Mouse (Mus musculus) gastrocnemius, postnatal 10 days (tissue): ENCODE data around the gene Fgfr2. TPM values are rescaled to one million over a fixed set of nuclear protein-coding genes. Genes with fewer than 3 reads are reported as not detected.
A peak's percentile ranks its signal among the peaks of the same experiment; 100 is the strongest.
"Not testable (repeated sequence)": the region's sequence is repeated elsewhere in the genome, so short reads cannot be mapped to it uniquely, and the experiment has no call there.

Experiments used
- DNase-seq: peaks from one replicate; pipeline ENCODE4 v3.0.0; 2021; ENCODE audit warnings: mixed read lengths
- total RNA-seq, 2 experiments: library from RNA; stranded (reverse); gene quantifications; 2 replicates each; pipeline ENCODE4 v1.2.3; 2021

Fgfr2 gene
- total RNA-seq, 2 experiments from 2014 or later: 3.0 to 6.1 TPM

DNA sequence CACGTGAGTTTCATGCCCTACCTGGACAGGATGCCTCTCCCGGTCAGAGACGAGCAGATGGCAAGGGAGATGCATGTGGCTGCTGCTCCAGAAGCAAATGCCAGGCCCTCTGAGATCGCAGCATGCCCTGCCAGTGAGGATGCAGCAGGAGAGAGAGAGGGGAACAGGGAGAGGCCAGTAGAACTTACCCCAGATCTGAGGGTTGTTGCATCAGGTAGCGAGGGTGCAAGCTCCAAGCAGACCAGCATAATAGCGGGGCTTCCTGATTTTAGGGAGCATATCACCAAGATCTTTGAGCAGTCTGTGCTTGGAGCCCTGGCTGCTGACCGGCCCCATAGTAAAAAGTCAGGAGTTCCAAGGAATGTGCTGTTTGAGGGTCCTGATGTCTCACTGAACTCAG is 2497.8 kb downstream of the Fgfr2 start:
- DNase-seq: no peak

GRCm38 (mm10) chr7:130624299-130624698 is 2498.9 kb downstream of the Fgfr2 start:
- DNase-seq: no peak

DNA sequence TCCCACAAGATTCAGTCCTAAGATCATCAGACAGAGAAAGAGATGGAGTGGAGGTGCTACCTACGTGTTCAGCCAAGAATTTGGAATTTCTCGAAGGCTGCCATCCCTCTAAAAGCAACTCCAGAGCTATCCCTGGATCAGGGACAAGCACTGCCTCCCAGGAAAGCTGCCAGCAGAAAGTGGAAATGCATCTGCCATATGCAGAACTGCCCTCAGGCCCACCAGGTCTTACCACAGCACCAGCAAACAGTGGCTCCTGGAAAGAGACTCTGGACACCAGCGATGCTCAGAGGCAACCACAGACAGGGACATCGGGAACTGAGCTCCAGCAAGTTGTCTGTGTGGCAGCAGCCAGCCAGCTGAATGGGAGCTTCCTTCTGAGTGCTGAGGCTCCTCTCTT is 2500.8 kb downstream of the Fgfr2 start:
- peak; percentile 38 for DNase-seq

DNA sequence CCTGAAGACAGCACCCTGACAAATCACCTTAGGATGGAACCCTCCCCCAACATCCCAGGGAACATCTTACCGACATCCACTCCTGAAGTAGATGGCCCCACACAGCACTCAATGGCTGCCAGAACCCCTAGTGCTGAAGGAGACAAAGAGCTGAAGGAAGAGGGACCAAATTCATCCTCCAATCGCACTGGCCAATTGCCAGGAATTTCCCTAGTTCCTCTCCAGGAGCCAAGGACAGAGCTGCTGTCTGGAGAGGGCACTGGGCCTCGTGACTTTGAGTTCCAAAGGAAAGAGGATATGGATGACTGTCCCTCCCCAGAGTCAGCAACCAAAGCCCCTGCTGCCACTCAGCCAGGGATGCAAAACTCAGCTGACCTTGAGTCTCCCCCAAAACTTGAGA is 2501.2 kb downstream of the Fgfr2 start:
- peak; percentile 35 for DNase-seq

GRCm38 (mm10) chr7:130621068-130621467 is 2502.1 kb downstream of the Fgfr2 start:
- no peak for DNase-seq

GRCm38 (mm10) chr7:130617591-130617990 is 2505.6 kb downstream of the Fgfr2 start:
- DNase-seq: no peak

DNA sequence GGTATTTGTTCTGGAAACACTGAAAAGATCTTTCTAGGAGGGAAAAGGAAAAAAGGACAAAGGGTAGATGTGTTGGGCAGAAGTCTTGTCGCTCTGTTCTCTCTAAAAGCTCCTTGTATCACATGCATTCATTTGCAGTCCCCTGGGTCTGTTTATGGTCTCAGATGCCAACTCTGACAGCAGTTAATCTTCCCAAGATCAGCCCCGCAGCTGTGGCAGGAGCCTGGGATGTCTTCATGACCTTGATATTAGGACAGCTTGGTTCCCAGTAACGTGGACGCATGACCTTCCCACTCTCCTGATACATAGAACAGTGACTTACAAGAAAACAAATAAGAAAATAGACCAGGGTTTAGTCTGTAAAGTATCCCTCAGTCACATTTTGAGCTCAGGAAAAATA is 2509.2 kb downstream of the Fgfr2 start:
- DNase-seq: no peak

DNA sequence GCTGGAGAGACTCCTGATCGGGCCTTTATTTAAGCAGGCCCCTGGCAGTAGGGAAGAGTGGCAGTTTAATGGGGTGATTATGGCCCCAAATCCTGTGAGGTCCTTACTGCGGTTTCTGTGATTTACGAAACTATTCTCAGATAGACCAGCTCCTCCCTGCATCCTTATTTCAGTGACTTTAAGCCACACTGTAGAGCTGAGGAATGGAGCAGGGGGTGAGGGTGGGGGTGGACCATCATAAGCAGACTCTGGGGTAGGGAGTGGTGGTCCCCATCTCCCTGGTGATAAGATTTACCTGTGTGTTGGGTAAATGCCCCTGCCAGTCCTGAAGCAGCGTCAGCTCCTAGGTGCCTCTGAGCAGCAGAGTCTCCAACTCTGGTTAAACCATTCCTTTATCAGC is 2516.2 kb downstream of the Fgfr2 start:
- no peak for DNase-seq

DNA sequence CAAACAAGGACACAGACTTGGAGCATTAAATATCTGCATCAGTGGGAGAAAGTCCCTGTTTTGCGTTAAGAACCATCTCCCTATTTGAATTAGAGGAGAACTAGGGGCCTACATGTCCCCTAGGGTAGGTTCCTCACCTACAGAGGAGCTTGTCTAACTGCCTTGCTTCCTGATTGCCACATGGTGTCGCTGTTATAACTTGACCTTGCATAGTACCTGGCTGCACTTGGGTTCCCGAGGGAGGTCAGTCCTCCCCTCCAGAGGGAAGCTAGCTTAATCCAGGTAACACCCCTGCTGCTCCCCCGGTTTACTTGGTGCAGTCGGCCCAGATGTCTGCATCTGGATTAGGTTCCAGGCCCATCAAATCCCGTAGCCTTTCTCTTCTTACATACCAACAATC is 2518.0 kb downstream of the Fgfr2 start:
- no peak for DNase-seq

DNA sequence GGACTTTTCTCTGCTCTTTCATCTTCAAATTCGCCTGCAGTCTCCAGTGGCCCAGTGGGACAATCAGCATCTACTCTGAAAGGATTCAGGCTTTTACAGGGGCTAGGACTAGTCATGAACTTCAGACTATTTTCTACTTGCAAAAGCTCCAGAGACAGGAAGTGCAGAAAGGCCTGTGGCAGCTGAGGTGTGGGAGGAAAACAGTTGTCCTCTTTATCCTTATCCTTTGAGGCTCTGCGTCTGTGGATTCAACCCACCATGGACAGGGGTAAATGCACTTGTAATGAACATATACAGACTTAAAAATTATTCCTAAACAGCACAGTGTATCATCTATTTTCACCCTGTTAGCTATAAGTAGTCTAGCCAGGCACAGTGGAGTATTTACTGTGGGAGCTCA is 2518.8 kb downstream of the Fgfr2 start:
- DNase-seq: no peak

- DNase-seq: no peak
Observed at GRCm38 (mm10) chr7:130603556-130603955, 2519.6 kb downstream of the Fgfr2 start.

GRCm38 (mm10) chr7:130602804-130603203 is 2520.3 kb downstream of the Fgfr2 start:
- no peak for DNase-seq

DNA sequence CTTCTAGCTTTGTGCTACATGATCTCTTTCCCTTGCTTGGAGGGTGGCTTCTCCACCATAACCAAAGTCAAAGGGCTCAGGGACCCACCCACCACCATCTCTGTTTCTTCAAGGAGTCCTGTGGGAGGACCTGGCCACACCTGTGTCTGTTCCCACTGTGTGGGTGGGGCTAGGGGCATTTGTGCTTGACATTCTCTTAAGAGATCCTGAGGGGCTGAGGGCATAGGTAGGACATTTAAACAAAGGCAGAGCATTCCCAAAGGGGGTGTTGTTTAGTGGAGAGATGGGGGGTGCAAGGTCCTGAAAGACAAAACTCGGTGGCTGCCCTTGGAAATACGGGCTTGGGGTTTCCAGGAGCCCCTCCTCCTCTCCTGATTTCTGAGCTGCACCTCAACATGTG is 2522.6 kb downstream of the Fgfr2 start:
- no peak for DNase-seq

DNA sequence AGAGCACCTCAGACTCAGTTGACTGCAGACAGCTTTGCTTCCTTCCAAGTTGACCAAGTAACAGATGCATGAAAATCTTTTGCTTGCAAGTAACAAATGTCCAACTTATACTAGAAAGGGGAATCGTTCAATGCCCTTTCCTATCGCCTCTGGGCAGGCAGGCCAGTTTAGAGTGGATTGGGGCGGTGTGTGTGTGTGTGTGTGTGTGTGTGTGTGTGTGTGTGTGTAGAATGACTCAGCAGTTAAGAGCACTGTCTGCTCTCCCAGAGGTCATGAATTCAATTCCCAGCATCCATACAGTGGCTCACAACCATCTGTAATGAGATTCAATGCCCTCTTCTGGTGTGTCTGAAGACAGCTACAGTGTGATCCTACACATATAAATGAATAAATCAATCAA is 2523.1 kb downstream of the Fgfr2 start:
- no peak for DNase-seq

- no peak for DNase-seq
Observed at GRCm38 (mm10) chr7:130597546-130597945, 2525.6 kb downstream of the Fgfr2 start.

- peak; percentile 35 for DNase-seq
Observed at GRCm38 (mm10) chr7:130596079-130596855, 2526.9 kb downstream of the Fgfr2 start.

DNA sequence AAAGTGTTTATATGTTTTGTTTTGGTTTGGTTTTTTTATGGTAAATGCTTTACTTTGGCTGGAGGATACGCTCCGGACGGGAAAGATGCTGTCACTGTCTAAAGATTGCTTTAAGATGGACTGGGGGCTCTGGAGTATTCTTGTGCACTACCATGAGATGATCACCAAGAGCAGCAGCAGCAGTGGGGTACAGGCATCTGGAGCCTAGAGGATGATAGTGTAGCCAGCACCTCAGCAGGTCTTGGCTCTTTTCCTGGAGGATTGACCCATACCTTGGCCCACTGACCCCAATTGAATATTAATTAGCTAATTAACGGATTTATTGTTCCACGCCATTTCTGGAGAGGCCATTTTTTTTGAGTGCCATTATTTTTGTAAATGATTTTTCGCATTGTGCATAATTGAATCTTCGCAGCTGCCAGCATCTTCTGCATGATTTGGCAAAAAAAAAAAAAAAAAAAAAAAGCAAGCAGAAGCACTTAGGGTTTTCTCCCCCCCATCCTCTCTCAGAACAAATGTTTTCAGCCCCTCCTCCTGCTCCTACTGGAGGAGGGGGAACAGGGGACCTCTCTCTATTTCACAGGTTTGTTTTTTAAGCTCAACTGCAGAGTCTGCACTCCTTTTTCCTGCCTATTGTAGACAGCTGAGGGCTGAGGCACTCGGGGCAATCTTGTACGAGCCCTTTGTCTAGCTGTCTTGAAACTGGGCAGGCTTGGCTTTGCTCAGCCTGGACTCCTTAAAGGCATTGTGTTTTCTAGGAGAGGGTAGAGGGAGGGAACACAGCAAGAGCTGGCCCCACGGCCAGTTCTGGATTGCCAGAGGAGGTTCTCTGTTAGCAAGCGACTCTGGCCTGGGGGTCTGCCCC is 2529.5 kb downstream of the Fgfr2 start:
- not testable (repeated sequence) for DNase-seq

GRCm38 (mm10) chr7:130592975-130593374 is 2530.2 kb downstream of the Fgfr2 start:
- not testable (repeated sequence) for DNase-seq

GRCm38 (mm10) chr7:130590845-130591437 is 2532.2 kb downstream of the Fgfr2 start:
- no peak for DNase-seq

DNA sequence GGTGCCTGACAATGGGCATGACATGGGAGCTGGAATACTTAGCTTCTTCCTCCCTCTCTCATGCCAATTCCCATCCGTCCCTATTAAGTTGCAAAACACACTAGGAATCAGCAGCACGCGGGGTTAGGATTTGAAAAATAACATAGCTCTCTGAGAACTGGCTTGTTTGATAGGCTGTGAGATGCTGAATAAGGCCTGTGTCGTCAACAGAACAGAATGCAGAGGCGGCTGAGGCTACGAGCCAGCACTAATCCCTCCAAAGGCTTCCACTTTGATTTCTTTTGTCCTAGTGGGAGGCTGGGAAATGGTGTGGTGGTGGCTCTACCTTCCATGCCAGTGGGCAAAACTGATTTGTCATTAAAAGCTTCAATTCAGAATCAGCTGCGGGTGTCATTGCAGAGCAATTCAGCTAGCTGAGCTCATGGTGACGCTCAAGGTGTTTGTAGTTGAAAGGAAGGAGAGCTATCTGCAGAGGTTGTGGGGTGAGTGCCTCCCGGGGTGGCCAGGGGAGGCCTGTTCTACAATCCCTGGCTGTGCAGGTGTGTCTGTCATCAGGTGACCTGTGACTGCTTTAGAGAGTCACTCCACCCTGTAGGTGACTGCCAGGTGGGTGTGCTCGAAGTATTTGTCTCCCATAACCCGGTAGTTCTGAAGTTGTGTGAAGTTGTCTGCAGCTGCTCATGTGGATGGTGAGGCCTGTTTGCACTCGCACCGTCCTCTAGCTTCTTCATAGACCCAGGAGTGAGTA is 2532.9 kb downstream of the Fgfr2 start:
- DNase-seq: no peak

DNA sequence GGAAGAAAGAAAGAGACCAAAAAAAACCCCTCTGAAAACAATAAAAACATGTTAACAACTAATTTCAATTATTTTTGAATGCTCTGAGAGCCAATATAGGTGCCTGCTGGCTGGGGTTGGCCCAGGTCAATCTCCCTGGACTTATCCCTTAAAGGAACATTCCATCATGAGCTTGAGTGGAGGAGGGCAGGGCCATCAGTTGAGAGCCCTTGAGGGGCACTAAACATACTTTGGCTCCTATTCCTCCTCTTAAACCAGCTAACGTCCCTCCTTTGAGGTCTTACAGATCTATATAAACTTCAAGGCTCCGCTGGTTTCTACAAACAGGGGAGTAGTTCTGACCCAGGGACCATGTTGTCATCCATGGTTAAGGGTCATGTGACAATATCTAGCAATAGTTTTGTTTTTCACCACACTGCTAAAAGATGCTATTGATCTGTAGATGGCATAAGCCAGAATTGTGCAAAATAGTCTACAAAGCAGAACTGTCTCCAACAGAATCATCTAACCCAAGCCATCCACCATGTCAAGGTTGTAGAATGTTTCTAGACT is 2536.6 kb downstream of the Fgfr2 start:
- DNase-seq: no peak

- no peak for DNase-seq
Observed at GRCm38 (mm10) chr7:130578607-130579006, 2544.5 kb downstream of the Fgfr2 start.
